Mouse (Mus musculus) spleen, adult 2 months (tissue): ENCODE results near the gene Epha10.
"Not testable (repeated sequence)": the region's sequence is repeated elsewhere in the genome, so short reads cannot be mapped to it uniquely, and the experiment has no call there.

Experiments used
- CTCF ChIP-seq: fragments of 200-500 bp; IDR thresholded peaks from 2 replicates; pipeline ENCODE4 v1.5.1; 2011; ENCODE audit warnings: mild to moderate bottlenecking, inconsistent platforms; ENCODE audit not compliant: insufficient read depth, insufficient read length, insufficient replicate concordance; ENCODE audit errors: extremely low read depth
- POLR2A ChIP-seq: fragments of 200-500 bp; IDR thresholded peaks from 2 replicates; pipeline ENCODE4 v1.6.1; 2011; ENCODE audit warnings: low read depth, low read length, inconsistent platforms

DNA sequence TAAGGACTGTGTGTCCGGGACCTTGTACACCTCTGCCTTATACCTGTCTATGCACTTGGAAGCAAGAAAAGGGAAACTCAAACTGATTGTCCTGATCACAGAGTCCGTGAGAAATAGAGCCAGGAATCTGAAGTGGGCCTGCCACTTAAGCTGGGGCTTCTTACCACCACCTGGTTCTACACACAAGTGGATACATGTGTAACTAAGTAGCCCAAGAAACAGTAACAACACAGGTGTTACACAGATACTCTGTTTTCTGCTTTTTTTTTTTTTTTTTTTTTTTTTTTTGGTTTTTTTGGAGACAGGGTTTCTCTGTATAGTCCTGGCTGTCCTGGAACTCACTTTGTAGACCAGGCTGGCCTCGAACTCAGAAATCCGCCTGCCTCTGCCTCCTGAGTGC lies 58.5 kb downstream of the Epha10 start, which contains the start of gene Cdca8:
- TF ChIP-seq POLR2A, CTCF: not testable (repeated sequence)
